Mouse (Mus musculus): ENCODE measurements around the gene Ppp1r13l.

The Ppp1r13l gene

GRCm38 (mm10) chr7:19365376-19365775 lies 5.8 kb downstream of the Ppp1r13l start:
- in situ Hi-C loops (cut with MboI, MseI), result no loop called here

GRCm38 (mm10) chr7:19368380-19368779 lies 8.8 kb downstream of the Ppp1r13l start:
- in situ Hi-C loops (cut with MboI, MseI), result no loop called here

- in situ Hi-C loops (cut with MboI, MseI), result no loop called here
These were observed 10.4 kb downstream of the Ppp1r13l start for GRCm38 (mm10) chr7:19369823-19370425.

- in situ Hi-C loops (cut with MboI, MseI), result no loop called here
These were observed 13.8 kb downstream of the Ppp1r13l start for GRCm38 (mm10) chr7:19373367-19373766.

GRCm38 (mm10) chr7:19375368-19375767 lies 15.8 kb downstream of the Ppp1r13l start:
- in situ Hi-C loops (cut with MboI, MseI), result no loop called here

GRCm38 (mm10) chr7:19376019-19376418 lies 16.5 kb downstream of the Ppp1r13l start:
- in situ Hi-C loops (cut with MboI, MseI), result no loop called here

GRCm38 (mm10) chr7:19378049-19378448 lies 18.5 kb downstream of the Ppp1r13l start:
- in situ Hi-C loops (cut with MboI, MseI), result no loop called here

GRCm38 (mm10) chr7:19381377-19382165 lies 22.0 kb downstream of the Ppp1r13l start, which contains the start of gene Ercc2:
TSS of gene Ercc2 (plus strand) at chr7:19382010.
- in situ Hi-C loops (cut with MboI, MseI), result no loop called here

DNA sequence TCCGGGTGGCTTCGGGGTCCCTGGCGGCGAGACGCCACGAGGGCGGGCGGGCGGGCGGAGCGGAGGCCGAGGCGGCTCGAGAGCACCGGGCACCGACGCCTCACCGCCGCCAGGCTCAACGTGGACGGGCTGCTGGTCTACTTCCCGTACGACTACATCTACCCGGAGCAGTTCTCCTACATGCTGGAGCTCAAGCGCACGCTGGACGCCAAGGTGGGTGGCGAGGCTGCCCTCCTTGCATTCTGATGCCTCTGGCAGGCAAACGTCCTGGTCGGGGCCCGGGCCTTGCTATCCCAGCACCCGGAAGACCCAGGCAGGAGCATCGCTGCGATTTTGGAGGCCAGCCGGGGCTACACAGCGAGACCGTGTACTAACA lies 22.6 kb downstream of the Ppp1r13l start:
- in situ Hi-C loops (cut with MboI, MseI), result no loop called here

DNA sequence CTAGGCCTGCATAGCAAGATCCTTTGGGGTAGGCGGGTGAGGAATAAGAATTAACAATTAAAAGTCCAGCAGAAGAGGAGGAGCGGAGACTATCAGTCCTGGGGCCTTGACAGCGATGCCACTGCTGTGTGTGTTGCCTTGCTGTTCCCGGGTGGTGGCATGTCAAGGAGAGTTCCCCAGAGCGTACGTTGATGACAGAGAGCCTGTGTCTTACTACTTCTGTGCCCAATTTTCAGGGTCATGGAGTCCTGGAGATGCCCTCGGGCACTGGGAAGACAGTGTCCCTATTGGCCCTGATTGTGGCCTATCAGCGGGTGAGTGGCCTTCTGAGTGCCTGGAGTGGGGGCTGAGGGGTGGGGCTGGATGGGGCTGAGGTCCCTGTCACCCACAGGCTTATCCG lies 24.2 kb downstream of the Ppp1r13l start:
- in situ Hi-C loops (cut with MboI, MseI), result no loop called here

DNA sequence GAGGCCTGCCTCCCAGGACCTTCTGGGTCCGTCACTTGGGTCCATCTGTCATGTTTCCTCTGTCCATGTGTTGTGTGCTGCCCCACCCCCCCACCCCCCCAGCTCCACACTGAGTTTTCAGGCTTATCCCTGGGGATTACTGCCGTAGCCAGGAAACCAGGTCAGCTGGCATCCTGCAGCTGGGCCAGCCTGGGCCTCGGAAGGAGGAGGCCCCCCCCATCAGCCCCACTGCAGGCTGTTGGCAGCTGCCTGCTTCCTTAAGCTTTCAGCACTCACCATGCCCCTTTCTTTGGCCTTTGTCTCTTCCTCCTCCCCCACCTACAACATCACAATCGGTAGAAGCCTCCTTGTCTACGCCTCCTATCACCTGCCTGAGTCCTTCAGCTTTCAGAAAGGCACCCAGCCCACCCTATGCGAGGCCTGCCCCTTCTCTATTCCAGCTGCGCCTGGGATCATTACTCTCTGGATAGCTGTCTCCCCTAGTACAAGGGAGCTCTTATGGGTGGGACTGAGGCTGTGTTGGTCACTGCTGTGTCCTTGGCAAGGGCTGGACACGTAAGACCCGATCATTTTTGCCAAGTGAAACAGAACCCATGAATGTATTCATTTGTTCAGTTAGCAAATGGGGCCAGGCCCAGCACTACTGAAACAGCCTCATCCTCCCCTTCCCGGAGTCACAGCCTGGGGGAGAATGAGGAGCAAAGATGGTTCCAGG lies 29.3 kb downstream of the Ppp1r13l start:
- in situ Hi-C loops (cut with MboI, MseI), result no loop called here

- in situ Hi-C loops (cut with MboI, MseI), result loop anchor here (5.0 kb wide), 1 partner anchor 63 kb away; the partner anchor contains the start of gene Mark4
These were observed 34.9 kb downstream of the Ppp1r13l start for GRCm38 (mm10) chr7:19394484-19394883.

GRCm38 (mm10) chr7:19399496-19400280 lies 40.1 kb downstream of the Ppp1r13l start:
- in situ Hi-C loops (cut with MboI, MseI), result loop anchor here (5.0 kb wide), 1 partner anchor 118 kb away; the partner anchor contains the start of gene Nkpd1

DNA sequence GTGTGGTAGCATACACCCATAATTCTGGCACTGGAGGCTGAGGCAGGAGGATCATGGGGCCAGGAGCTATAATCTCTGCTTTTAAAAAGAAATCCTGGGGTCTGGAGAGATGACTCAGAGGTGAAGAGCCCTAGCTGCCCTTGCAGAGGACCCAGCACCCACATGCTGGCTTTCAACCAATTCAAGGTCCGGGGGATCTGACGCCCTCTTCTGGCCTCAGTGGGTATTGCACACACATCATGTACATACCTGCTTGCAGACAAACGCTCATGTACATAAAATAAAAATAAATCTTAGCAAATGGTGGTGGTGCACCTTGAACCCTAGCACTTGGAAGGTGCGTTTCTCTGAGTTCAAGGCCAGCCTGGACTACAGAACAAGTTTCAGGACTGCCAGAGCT lies 41.4 kb downstream of the Ppp1r13l start:
- in situ Hi-C loops (cut with MboI, MseI), result loop anchor here (5.0 kb wide), 1 partner anchor 116 kb away; the partner anchor contains the start of gene Nkpd1

DNA sequence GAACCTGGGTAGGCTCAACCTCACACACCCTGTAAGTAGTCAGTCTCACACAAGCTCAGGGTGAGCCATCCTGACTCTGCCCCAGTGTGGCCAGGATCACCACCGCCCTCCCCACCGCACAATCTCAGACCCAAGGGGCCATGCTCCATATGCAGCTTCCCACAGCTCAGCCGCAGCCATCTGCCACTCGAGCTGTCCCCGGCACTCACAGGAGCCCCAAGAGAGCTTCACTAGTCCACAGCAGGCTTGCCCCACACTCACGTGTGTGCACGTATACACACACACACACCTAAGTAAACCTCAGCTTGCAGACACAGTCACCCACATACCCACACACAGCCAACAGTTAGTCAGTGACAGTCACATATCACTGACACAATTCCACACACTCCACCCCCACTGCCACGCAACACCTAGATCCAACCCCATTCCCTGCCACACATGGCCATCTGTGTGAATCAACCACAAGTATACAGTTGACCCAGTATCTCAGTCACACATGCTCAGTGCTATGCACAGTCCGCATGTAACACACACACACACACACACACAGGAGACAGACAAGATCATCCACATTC lies 43.1 kb downstream of the Ppp1r13l start:
- in situ Hi-C loops (cut with MboI, MseI), result loop anchor here (5.0 kb wide), 1 partner anchor 115 kb away; the partner anchor contains the start of gene Nkpd1

DNA sequence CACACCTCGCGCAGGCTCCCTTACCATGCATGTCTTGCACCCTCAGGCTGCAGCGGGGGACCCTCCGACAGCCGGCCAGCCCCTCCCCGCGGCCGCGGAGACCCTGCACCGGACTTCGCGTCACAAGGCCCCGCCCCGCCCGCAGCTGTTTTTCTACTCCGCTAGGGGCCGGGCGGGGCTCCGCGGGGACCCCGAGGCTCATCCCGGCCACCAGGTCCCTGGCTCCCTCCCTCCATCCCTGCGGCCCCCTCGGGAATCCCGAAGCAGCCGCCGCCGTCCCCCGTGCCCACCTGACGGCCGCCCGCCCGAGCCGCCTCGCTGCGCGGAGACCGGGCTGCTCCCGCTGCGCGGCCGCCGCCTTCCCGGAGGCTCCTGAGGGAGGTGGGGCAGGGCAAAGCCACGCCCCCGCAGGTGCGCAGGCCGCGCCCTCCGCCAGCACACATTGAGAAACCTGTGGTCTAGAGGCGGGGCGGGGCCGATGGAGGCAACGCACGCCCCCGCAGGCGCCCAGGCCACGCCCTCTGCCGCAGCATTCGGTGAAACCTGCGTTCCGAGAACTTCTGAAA lies 44.3 kb downstream of the Ppp1r13l start, which contains the start of gene Klc3:
Gene Klc3 (minus strand): TSS at position 374 of the 566 bp plus-strand sequence.
- in situ Hi-C loops (cut with MboI, MseI), result loop anchor here (5.0 kb wide), 1 partner anchor 113 kb away; the partner anchor contains the start of gene Nkpd1

GRCm38 (mm10) chr7:19404476-19404875 lies 44.9 kb downstream of the Ppp1r13l start, which contains the start of gene Ckm:
TSS of gene Ckm (plus strand) at chr7:19404776.
- in situ Hi-C loops (cut with MboI, MseI), result loop anchor here (5.0 kb wide), 1 partner anchor 113 kb away; the partner anchor contains the start of gene Nkpd1

DNA sequence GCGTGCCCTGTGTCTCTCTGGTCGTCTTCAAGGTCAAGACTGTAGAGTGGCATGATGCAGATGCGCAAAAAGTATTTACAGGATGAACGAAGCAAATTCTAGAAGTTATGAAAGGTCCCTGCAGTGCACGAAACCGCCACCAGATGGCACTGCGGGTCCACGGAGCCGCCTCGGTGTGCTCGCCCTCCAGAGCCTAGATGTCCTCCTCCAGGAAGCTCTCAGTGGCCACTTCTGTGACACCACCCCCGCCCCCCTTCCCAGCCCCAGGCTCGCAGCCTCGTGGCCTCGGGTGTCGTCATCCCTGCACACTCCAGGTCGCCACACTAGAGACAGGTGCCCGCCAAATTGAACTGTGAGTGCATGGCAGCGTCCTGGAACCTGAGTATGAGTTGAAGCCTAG lies 45.9 kb downstream of the Ppp1r13l start:
- in situ Hi-C loops (cut with MboI, MseI), result no loop called here

- in situ Hi-C loops (cut with MboI, MseI), result no loop called here
These were observed 50.2 kb downstream of the Ppp1r13l start for GRCm38 (mm10) chr7:19409753-19410152.

GRCm38 (mm10) chr7:19410766-19411344 lies 51.3 kb downstream of the Ppp1r13l start:
- in situ Hi-C loops (cut with MboI, MseI), result no loop called here
